Mouse (Mus musculus): ENCODE data around the gene Nmt1. TPM values are rescaled to one million over a fixed set of nuclear protein-coding genes. Genes with fewer than 3 reads are reported as not detected.

Gene Nmt1
- polyA plus RNA-seq, 1 experiment from 2014 or later, result 49.4 TPM

DNA sequence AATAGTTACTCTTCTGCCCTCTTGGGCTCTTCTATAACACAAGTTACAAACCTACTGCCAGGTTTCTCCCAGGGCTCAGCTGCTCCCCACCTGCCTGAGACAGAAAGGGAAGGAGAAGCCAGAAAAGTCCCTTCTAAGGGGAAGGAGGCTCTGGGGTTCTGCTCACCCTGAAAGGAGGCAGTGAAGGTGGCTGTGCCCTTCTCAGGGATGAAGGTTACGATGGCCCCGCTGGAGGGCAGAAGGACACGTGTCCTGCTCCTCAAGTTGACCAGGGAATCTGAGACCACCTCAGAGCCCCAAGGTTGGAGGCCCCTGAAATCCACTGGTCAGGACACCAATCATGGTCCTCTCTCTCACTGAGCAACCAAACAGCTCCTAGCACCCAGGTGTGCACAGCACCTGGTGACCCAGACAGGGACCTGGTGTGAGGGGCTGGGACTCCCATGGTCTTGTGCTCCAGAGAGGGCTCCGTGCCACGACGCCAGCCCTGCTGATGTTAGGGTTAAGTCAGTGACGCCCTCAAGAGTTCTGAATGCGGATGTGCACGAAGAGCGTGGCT is 42.4 kb downstream of the Nmt1 start:
- H3K4me1 ChIP-seq (ENCODE audit: control insufficient read depth, insufficient read depth, low read length), result peaks cover 21% of the 10 kb centered on the region
- peaks cover 10% of the 10 kb centered on the region for H3K36me3 ChIP-seq (ENCODE audit: control insufficient read depth, insufficient read depth, low read length)

DNA sequence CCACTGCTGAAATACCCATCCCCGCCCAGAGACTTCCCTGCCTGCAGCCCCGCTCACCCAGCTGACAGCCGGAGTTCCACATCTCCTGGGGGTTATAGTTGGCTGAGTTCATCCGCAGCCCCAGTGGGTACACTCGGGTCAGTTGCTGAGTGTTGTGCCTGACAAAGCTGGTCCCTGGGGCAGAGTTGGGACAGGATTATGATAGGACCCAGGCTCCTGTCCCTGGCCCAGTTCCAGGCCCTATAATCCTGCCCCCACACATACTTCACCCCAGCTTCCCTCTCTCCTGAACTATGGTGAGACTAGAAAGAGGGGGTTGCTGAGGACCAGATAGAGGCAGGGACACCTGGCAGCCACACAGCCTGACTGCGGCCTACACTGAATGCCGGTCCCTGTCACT is 45.7 kb downstream of the Nmt1 start:
- ATAC-seq (replicated peaks; ENCODE audit: insufficient number of reproducible peaks, low FRiP score, low TSS enrichment), result no peak
- Histone ChIP-seq H3K9me3 (replicated peaks; ENCODE audit: control insufficient read depth, low read length) (no peaks in the 10 kb centered on the region), H3K4me2 (no peak overlapping the region), H3K4me1 (ENCODE audit: control insufficient read depth, insufficient read depth, low read length) (peaks cover 15% of the 10 kb centered on the region), H3K36me3 (ENCODE audit: control insufficient read depth, insufficient read depth, low read length) (no peaks in the 10 kb centered on the region), H3K9ac (ENCODE audit: low read depth, low read length) (no peak overlapping the region), H3K4me3 (ENCODE audit: low read depth, low read length) (no peak overlapping the region), H3K27me3 (ENCODE audit: control insufficient read depth, insufficient read depth, low read length) (no peaks in the 10 kb centered on the region), H3K27ac (ENCODE audit: low read depth, low read length) (no peak overlapping the region)
- 84% methylated on average over 7 of the region's 7 CpGs for WGBS (ENCODE audit: insufficient replicate concordance)

More for the DNA sequence above, 42.4 kb downstream of the Nmt1 start:
- Histone ChIP-seq H3K27ac (ENCODE audit: low read depth, low read length) (no peak overlapping the region), H3K4me2 (no peak overlapping the region), H3K4me3 (ENCODE audit: low read depth, low read length) (no peak overlapping the region), H3K9me3 (replicated peaks; ENCODE audit: control insufficient read depth, low read length) (no peaks in the 10 kb centered on the region), H3K9ac (ENCODE audit: low read depth, low read length) (no peak overlapping the region), H3K27me3 (ENCODE audit: control insufficient read depth, insufficient read depth, low read length) (no peaks in the 10 kb centered on the region)
- ATAC-seq (replicated peaks; ENCODE audit: insufficient number of reproducible peaks, low FRiP score, low TSS enrichment), result no peak
- WGBS (ENCODE audit: insufficient replicate concordance), result 88% methylated on average over 10 of the region's 10 CpGs

DNA sequence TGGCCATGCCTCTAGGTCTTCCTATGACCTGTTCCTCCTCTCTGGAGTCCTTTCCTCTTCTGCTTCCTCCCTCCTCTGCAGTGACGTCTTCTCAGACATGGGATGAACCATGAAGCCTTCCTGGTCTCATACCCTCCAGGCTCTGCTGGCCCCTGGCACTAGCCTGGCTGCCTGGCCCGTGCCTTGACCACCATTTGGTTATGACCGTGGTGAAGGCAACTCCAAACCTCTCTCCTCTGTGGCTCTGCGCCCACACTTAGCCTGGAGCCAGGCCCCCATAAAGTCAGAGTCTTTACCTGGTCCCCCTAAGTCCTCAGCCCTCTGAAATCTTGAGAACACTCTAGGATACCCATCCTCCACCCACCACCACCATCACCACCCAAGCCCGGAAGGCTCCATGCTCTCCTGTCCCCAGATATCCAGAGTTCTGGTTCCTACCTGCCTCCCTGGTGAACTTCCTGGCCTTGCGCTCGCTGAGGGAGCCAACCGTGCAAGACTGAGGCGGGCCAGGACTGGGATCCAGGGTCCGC is 46.2 kb downstream of the Nmt1 start:
- no peak overlapping the region for H3K27ac ChIP-seq (ENCODE audit: low read depth, low read length)
- H3K4me2 ChIP-seq, result peak overlapping the region; percentile 34
- H3K36me3 ChIP-seq (ENCODE audit: control insufficient read depth, insufficient read depth, low read length), result no peaks in the 10 kb centered on the region
- no peak for ATAC-seq (replicated peaks; ENCODE audit: insufficient number of reproducible peaks, low FRiP score, low TSS enrichment)
- peaks cover 15% of the 10 kb centered on the region for H3K4me1 ChIP-seq (ENCODE audit: control insufficient read depth, insufficient read depth, low read length)
- no peaks in the 10 kb centered on the region for H3K9me3 ChIP-seq (replicated peaks; ENCODE audit: control insufficient read depth, low read length)
- no peak overlapping the region for H3K4me3 ChIP-seq (ENCODE audit: low read depth, low read length)
- H3K27me3 ChIP-seq (ENCODE audit: control insufficient read depth, insufficient read depth, low read length), result no peaks in the 10 kb centered on the region
- 53% methylated on average over 10 of the region's 10 CpGs for WGBS (ENCODE audit: insufficient replicate concordance)
- H3K9ac ChIP-seq (ENCODE audit: low read depth, low read length), result 0 out of 2 replicates have a peak overlapping the region, but pooled peaks have one; percentile 10

DNA sequence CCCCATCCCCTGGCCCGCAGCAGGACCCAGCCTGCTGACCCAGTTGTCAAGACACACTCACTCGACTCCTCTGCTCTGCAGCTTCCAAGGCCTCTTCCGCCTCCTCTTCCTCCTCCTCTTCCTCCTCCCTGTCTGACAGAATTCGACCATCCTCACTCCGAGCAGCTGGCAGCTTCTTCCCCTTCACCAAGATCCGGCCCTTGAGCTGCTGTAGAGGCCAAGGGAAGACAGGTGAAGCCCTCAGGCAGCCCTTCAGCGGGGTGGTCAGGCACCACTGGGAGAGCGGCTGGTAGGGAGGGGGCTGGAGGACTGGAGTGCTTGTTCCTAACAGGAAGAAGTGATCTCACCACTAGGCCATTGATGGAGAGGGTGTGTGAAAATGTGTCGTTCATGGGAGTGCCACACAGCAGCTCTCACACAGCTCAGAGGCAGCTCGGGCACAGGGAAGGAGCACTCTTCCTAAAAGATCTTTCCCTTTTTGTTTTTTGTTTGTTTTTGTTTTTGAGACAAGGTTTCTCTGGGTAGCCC is 46.9 kb downstream of the Nmt1 start:
- no peaks in the 10 kb centered on the region; the same call in 1 of the 2 replicates for H3K27me3 ChIP-seq (ENCODE audit: control insufficient read depth, insufficient read depth, low read length)
- H3K4me1 ChIP-seq (ENCODE audit: control insufficient read depth, insufficient read depth, low read length), result peaks cover 15% of the 10 kb centered on the region
- H3K9me3 ChIP-seq (replicated peaks; ENCODE audit: control insufficient read depth, low read length), result no peaks in the 10 kb centered on the region
- H3K27ac ChIP-seq (ENCODE audit: low read depth, low read length), result no peak overlapping the region
- H3K9ac ChIP-seq (ENCODE audit: low read depth, low read length), result no peak overlapping the region
- no peak for ATAC-seq (replicated peaks; ENCODE audit: insufficient number of reproducible peaks, low FRiP score, low TSS enrichment)
- H3K4me3 ChIP-seq (ENCODE audit: low read depth, low read length), result no peak overlapping the region
- 13% methylated on average over 10 of the region's 10 CpGs for WGBS (ENCODE audit: insufficient replicate concordance)
- no peaks in the 10 kb centered on the region for H3K36me3 ChIP-seq (ENCODE audit: control insufficient read depth, insufficient read depth, low read length)
- peak overlapping the region; percentile 34 for H3K4me2 ChIP-seq

DNA sequence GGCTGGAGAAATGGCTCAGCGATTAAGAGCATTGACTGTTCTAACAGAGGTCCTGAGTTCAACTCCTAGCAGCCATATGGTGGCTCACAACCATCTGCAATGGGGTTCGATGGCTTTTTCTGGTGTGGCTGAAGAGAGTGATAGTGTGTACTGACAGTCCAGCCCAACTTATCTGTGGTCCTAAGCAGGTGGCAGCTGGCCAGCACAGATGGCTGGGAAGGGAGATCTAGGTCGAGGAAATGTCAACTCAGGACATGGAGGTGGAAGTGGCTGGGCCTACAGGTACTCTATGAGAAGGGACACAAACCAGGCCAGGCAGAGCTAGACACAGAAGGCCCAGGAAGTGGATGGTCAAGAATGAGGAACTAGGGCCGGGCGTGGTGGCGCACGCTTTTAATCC is 48.0 kb downstream of the Nmt1 start:
- Histone ChIP-seq H3K4me3 (ENCODE audit: low read depth, low read length) (no peak overlapping the region), H3K27ac (ENCODE audit: low read depth, low read length) (no peak overlapping the region), H3K9ac (ENCODE audit: low read depth, low read length) (no peak overlapping the region), H3K27me3 (ENCODE audit: control insufficient read depth, insufficient read depth, low read length) (peaks cover 3% of the 10 kb centered on the region), H3K4me1 (ENCODE audit: control insufficient read depth, insufficient read depth, low read length) (peaks cover 22% of the 10 kb centered on the region), H3K4me2 (no peak overlapping the region), H3K9me3 (replicated peaks; ENCODE audit: control insufficient read depth, low read length) (no peaks in the 10 kb centered on the region), H3K36me3 (ENCODE audit: control insufficient read depth, insufficient read depth, low read length) (no peaks in the 10 kb centered on the region)
- WGBS (ENCODE audit: insufficient replicate concordance), result 83% methylated on average over 7 of the region's 7 CpGs
- ATAC-seq (replicated peaks; ENCODE audit: insufficient number of reproducible peaks, low FRiP score, low TSS enrichment), result no peak

DNA sequence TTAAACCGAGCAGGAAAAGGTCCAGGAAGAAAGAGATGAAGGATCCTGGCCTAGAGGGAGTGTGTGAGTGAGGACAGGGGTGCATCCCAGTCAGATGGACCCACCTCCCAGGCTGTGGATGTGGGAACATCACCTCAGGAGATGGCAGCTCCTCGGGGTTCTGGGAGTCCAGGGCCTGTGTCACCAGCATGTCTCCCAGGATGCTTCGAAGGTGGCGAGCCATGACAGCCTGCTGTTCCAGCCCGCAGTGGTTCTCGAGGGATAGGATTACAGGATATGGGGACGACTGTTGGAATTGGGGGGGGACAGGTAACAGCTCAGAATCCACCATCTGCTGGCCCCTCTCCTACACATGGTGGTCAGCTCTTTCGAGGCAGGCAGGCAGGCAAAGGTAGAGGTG is 48.6 kb downstream of the Nmt1 start:
- no peak for ATAC-seq (replicated peaks; ENCODE audit: insufficient number of reproducible peaks, low FRiP score, low TSS enrichment)

DNA sequence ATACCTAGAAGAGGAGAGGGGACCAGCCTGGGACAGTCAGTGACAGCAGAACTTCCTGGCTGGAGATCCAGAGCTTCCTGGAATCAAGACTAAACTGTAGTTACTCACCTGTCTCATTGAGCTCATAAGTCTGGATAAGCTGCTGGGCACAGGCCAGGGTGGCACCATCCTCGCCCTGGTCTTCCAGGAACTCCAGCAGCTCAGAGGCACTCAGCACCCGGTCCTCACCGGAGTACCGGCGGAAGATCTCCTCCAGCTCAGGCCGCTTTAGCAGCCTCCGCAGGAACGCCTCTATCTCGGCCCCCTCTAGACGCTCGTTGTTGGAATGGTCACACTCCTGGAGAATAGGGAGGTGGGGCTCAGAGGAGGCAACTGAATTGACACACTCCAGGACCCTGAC is 50.1 kb downstream of the Nmt1 start:
- H3K4me3 ChIP-seq (ENCODE audit: low read depth, low read length), result no peak overlapping the region
- no peak overlapping the region for H3K27ac ChIP-seq (ENCODE audit: low read depth, low read length)
- H3K4me2 ChIP-seq, result no peak overlapping the region
- peaks cover 3% of the 10 kb centered on the region for H3K27me3 ChIP-seq (ENCODE audit: control insufficient read depth, insufficient read depth, low read length)
- ATAC-seq (replicated peaks; ENCODE audit: insufficient number of reproducible peaks, low FRiP score, low TSS enrichment), result no peak
- no peaks in the 10 kb centered on the region for H3K36me3 ChIP-seq (ENCODE audit: control insufficient read depth, insufficient read depth, low read length)
- no peaks in the 10 kb centered on the region for H3K9me3 ChIP-seq (replicated peaks; ENCODE audit: control insufficient read depth, low read length)
- H3K9ac ChIP-seq (ENCODE audit: low read depth, low read length), result no peak overlapping the region
- WGBS (ENCODE audit: insufficient replicate concordance), result 74% methylated on average over 11 of the region's 11 CpGs
- H3K4me1 ChIP-seq (ENCODE audit: control insufficient read depth, insufficient read depth, low read length), result peaks cover 24% of the 10 kb centered on the region

More for the DNA sequence above, 48.6 kb downstream of the Nmt1 start:
- 78% methylated on average over 8 of the region's 8 CpGs for WGBS (ENCODE audit: insufficient replicate concordance)
- H3K36me3 ChIP-seq (ENCODE audit: control insufficient read depth, insufficient read depth, low read length), result no peaks in the 10 kb centered on the region
- no peak overlapping the region for H3K9ac ChIP-seq (ENCODE audit: low read depth, low read length)
- H3K27ac ChIP-seq (ENCODE audit: low read depth, low read length), result no peak overlapping the region
- H3K4me2 ChIP-seq, result no peak overlapping the region
- H3K27me3 ChIP-seq (ENCODE audit: control insufficient read depth, insufficient read depth, low read length), result peaks cover 3% of the 10 kb centered on the region
- H3K4me3 ChIP-seq (ENCODE audit: low read depth, low read length), result no peak overlapping the region
- peaks cover 24% of the 10 kb centered on the region for H3K4me1 ChIP-seq (ENCODE audit: control insufficient read depth, insufficient read depth, low read length)
- no peaks in the 10 kb centered on the region for H3K9me3 ChIP-seq (replicated peaks; ENCODE audit: control insufficient read depth, low read length)

DNA sequence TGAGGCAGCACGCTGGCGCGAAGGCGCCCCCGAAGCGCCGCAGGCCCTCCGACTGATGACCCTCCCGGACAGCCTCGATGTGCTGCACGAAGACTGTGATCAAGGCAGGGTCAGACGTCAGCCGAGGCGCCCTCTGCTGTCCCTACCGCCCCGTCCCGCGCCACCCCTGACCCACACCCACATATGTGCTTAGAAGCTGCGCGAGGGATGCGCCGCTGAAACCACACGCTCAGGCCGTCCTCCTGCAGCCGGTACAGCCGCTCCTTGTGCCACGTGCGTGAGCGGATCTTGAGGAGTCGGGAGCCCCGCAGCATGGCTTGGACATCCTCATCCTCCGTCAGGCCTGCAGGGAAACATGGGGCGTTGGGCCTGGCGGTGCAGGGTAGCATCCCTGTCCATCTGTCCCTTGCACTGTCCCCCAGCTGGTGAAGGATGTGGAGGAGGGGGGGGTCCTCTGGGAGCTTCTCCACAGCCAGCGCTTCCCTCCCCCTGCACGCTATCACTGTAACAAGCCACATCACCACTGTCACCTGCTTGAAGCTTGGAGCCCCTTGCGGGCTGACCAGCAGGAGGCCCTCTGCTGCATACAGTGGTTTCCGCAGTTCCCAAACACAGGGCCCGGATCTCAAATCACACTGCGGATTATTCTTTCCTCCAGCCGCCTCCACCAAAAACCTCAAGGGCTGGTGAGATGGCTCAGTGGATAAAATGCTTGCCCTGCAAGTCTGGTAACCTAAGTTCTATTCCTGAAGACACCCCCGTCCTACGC is 52.5 kb downstream of the Nmt1 start:
- Histone ChIP-seq H3K9ac (ENCODE audit: low read depth, low read length) (peak overlapping the region; percentile 58), H3K36me3 (ENCODE audit: control insufficient read depth, insufficient read depth, low read length) (no peaks in the 10 kb centered on the region), H3K4me2 (peak overlapping the region; percentile 61), H3K27me3 (ENCODE audit: control insufficient read depth, insufficient read depth, low read length) (peaks cover 3% of the 10 kb centered on the region), H3K27ac (ENCODE audit: low read depth, low read length) (no peak overlapping the region), H3K9me3 (replicated peaks; ENCODE audit: control insufficient read depth, low read length) (no peaks in the 10 kb centered on the region), H3K4me3 (ENCODE audit: low read depth, low read length) (peak overlapping the region; percentile 44), H3K4me1 (ENCODE audit: control insufficient read depth, insufficient read depth, low read length) (peaks cover 9% of the 10 kb centered on the region)
- ATAC-seq (replicated peaks; ENCODE audit: insufficient number of reproducible peaks, low FRiP score, low TSS enrichment), result no peak; the same call in 1 of the 2 replicates
- 1% methylated on average over 43 of the region's 43 CpGs for WGBS (ENCODE audit: insufficient replicate concordance)

All from heart, embryonic 11.5 days (tissue).